Mouse (Mus musculus): Measurements from ENCODE around the gene Spata3.

- TF ChIP-seq CTCF (IDR thresholded peaks at IDR 0.05; ENCODE audit: low read depth, low read length) = peak; percentile 70
- TF ChIP-seq POLR2A (IDR thresholded peaks at IDR 0.05; ENCODE audit: extremely low read depth, insufficient read depth, low read length) = 0 out of 2 replicates have a peak, but pooled peaks have one; percentile 57
Observed at GRCm38 (mm10) chr1:86064271-86064991, 47.8 kb downstream of the Spata3 start, which contains the start of gene Psmd1.

Measured in liver, adult 2 months (tissue).